In genomic region chr11:118436471-118436935, GRCm38 (mm10) we compare ENCODE assay signal across 9 mouse cellular contexts. TPM values are rescaled to one million over a fixed set of nuclear protein-coding genes. Genes with fewer than 3 reads are reported as not detected.
DNase-seq lines count a peak whose midpoint lies in the region; ATAC-seq and TF ChIP-seq lines count a peak whose summit lies in the region.
"Had no signal": no experiment of that assay in that cellular context is flagged by ENCODE, and none has a peak within 500 bp of the region (broad histone marks: within the 10 kb centered on the region; RNA-seq: fewer than 3 reads in every experiment).

No protein-coding gene starts in this region.

- H3K9me3 ChIP-seq in heart, postnatal 0 days (replicated peaks; ENCODE audit: control insufficient read depth, low read length), result no peaks in the 10 kb centered on the region
- H3K9me3 ChIP-seq: embryonic facial prominence, embryonic 12.5 days had no signal

- no peaks in the 10 kb centered on the region for H3K36me3 ChIP-seq in heart, postnatal 0 days (replicated peaks; ENCODE audit: control insufficient read depth, insufficient read depth, low read length)
- H3K36me3 ChIP-seq in kidney, adult 2 months (ENCODE audit: control insufficient read depth, insufficient read depth, low read length), result no peaks in the 10 kb centered on the region
- H3K36me3 ChIP-seq: embryonic facial prominence, embryonic 12.5 days had no signal

- no peak overlapping the region for H3K4me3 ChIP-seq in heart, postnatal 0 days (ENCODE audit: low read depth, low read length)
- H3K4me3 ChIP-seq in kidney, adult 2 months (ENCODE audit: insufficient read depth, low read depth, low read length), result no peak overlapping the region
- H3K4me3 ChIP-seq: embryonic facial prominence, embryonic 12.5 days had no signal

- no peak overlapping the region for H3K27ac ChIP-seq in heart, postnatal 0 days (ENCODE audit: low read depth)
- peak overlapping the region; percentile 19; the same call in 1 of the 2 replicates for H3K27ac ChIP-seq in kidney, adult 2 months (ENCODE audit: insufficient read depth, low read depth, low read length)
- H3K27ac ChIP-seq: embryonic facial prominence, embryonic 12.5 days had no signal

- intact Hi-C loops in heart, postnatal 14 days (cut with DNase I), result no loop called here

- no peaks in the 10 kb centered on the region for H3K27me3 ChIP-seq in heart, postnatal 0 days (ENCODE audit: control insufficient read depth, insufficient read depth, low read length)
- no peaks in the 10 kb centered on the region for H3K27me3 ChIP-seq in kidney, adult 2 months (replicated peaks; ENCODE audit: control insufficient read depth, insufficient read depth, low read length)
- H3K27me3 ChIP-seq: embryonic facial prominence, embryonic 12.5 days had no signal

- TF ChIP-seq CTCF in heart, postnatal 0 days (IDR thresholded peaks at IDR 0.05; ENCODE audit: low read depth), result peak; percentile 26
- peak; percentile 38 for TF ChIP-seq CTCF in kidney, adult 2 months (conservative IDR thresholded peaks at IDR 0.05; ENCODE audit: insufficient read depth, insufficient read length, low read depth, low read length)

- no peak for TF ChIP-seq POLR2A in kidney, adult 2 months (IDR thresholded peaks at IDR 0.05; ENCODE audit: low read depth, low read length)

- peaks cover 14% of the 10 kb centered on the region; the same call in 1 of the 2 replicates for H3K4me1 ChIP-seq in heart, postnatal 0 days (ENCODE audit: control insufficient read depth, insufficient read depth)
- peaks cover 20% of the 10 kb centered on the region for H3K4me1 ChIP-seq in kidney, adult 2 months (ENCODE audit: control insufficient read depth, insufficient read depth, low read length)

- no peak for DNase-seq in heart, postnatal 0 days (ENCODE audit: low spot score)
- DNase-seq in heart, postnatal 14 days, result no peak
- peak; percentile 53 for DNase-seq in right cerebral cortex, postnatal 4 days
- DNase-seq in right cerebral cortex, adult 2 months (ENCODE audit: low spot score in 2 of 2), result no peak
- DNase-seq in kidney, adult 2 months, result peak; percentile 80
- no peak for DNase-seq in thymus, postnatal 4 days
- no peak for DNase-seq in thymus, postnatal 14 days
- no peak for DNase-seq in adrenal gland, postnatal 4 days (ENCODE audit: low spot score in 2 of 2)

- no peak overlapping the region for H3K9ac ChIP-seq in heart, postnatal 0 days (replicated peaks; ENCODE audit: low read depth, low read length)
- H3K9ac ChIP-seq: embryonic facial prominence, embryonic 12.5 days had no signal

- no peak for TF ChIP-seq EP300 in heart, postnatal 0 days (IDR thresholded peaks at IDR 0.05; ENCODE audit: low read depth)

- ATAC-seq in heart, postnatal 0 days (ENCODE audit: insufficient read depth, low read depth), result no peak

- H3K4me2 ChIP-seq in heart, postnatal 0 days (ENCODE audit: low read depth, low read length), result no peak overlapping the region
- H3K4me2 ChIP-seq: embryonic facial prominence, embryonic 12.5 days had no signal

- 26% methylated on average over 6 of the region's 6 CpGs for WGBS in heart, postnatal 0 days
- 25% methylated on average over 6 of the region's 6 CpGs for WGBS in kidney, adult 2 months

RNA-seq across cellular contexts. Expression of gene C1qtnf1, which starts 8.5 kb away (rescaled TPM):
- total RNA-seq in heart, postnatal 0 days (2014; rRNA removed; ENCODE audit: low replicate concordance), result 5.8 and 12.6 TPM in 2 replicates
- 7.8 and 8.3 TPM in 2 replicates for polyA plus RNA-seq in heart, postnatal 0 days (2015; fragmentation: Nextera tagmentation; extraction: Ambion mirVana)
- 10 to 100 TPM; 33.7 to 39.7 TPM for total RNA-seq in heart, postnatal 14 days (2021)
- 22.8 and 24.2 TPM in 2 replicates for polyA plus RNA-seq in kidney, adult 2 months (2012; rRNA removed)
- total RNA-seq in adrenal gland, postnatal 4 days (2021), result 10 to 100 TPM; 25.0 to 33.4 TPM

RNA-seq across cellular contexts. Expression of gene Cant1, which starts 17.6 kb away (rescaled TPM):
- 28.3 and 35.5 TPM in 2 replicates for total RNA-seq in heart, postnatal 0 days (2014; rRNA removed; ENCODE audit: low replicate concordance)
- 10.4 and 12.6 TPM in 2 replicates for polyA plus RNA-seq in heart, postnatal 0 days (2015; fragmentation: Nextera tagmentation; extraction: Ambion mirVana)
- 10 to 100 TPM; 17.9 to 20.9 TPM for total RNA-seq in heart, postnatal 14 days (2021)
- polyA plus RNA-seq in kidney, adult 2 months (2012; rRNA removed), result 42.6 and 53.0 TPM in 2 replicates
- total RNA-seq in adrenal gland, postnatal 4 days (2021), result 10 to 100 TPM; 33.7 to 36.5 TPM

RNA-seq across cellular contexts. Expression of gene Lgals3bp, which starts 34.6 kb away (rescaled TPM):
- 77.9 and 83.1 TPM in 2 replicates for total RNA-seq in heart, postnatal 0 days (2014; rRNA removed; ENCODE audit: low replicate concordance)
- 27.6 and 28.6 TPM in 2 replicates for polyA plus RNA-seq in heart, postnatal 0 days (2015; fragmentation: Nextera tagmentation; extraction: Ambion mirVana)
- 10 to 100 TPM; 21.2 to 24.1 TPM for total RNA-seq in heart, postnatal 14 days (2021)
- polyA plus RNA-seq in kidney, adult 2 months (2012; rRNA removed), result 360 and 363 TPM in 2 replicates
- 10 to 100 TPM; 60.6 to 61.6 TPM for total RNA-seq in adrenal gland, postnatal 4 days (2021)

RNA-seq across cellular contexts. Expression of gene Engase, which starts 40.1 kb away (rescaled TPM):
- 9.1 and 12.0 TPM in 2 replicates for total RNA-seq in heart, postnatal 0 days (2014; rRNA removed; ENCODE audit: low replicate concordance)
- polyA plus RNA-seq in heart, postnatal 0 days (2015; fragmentation: Nextera tagmentation; extraction: Ambion mirVana), result 3.0 and 3.6 TPM in 2 replicates
- total RNA-seq in heart, postnatal 14 days (2021), result 1 to 10 TPM; 5.2 to 8.4 TPM
- 10.5 and 12.3 TPM in 2 replicates for polyA plus RNA-seq in kidney, adult 2 months (2012; rRNA removed)
- 10 to 100 TPM; 19.6 to 22.3 TPM for total RNA-seq in adrenal gland, postnatal 4 days (2021)

Comparison
In these comparisons a context has a peak if more than half of its experiments do, and no peak if none do; other contexts are left out.
1. DNase-seq: peak in right cerebral cortex, postnatal 4 days (single experiment) and kidney, adult 2 months (single experiment); none in heart, postnatal 0 days (single experiment), heart, postnatal 14 days (0 of 2), right cerebral cortex, adult 2 months (0 of 2), thymus, postnatal 4 days (single experiment), thymus, postnatal 14 days (single experiment) and adrenal gland, postnatal 4 days (0 of 2).